Mouse (Mus musculus) CH12.LX (cell line): ENCODE results near the gene Zc3h7a. TPM values are rescaled to one million over a fixed set of nuclear protein-coding genes. Genes with fewer than 3 reads are reported as not detected.

Experiments used
- DNase-seq: peaks from one replicate; pipeline ENCODE4 v3.0.0-alpha.2; 2013; ENCODE audit errors: extremely low read depth
- H3K27ac ChIP-seq: 2 replicates; pipeline ENCODE4 v1.5.1; 2012; ENCODE audit warnings: low read depth, mild to moderate bottlenecking, control low read depth, moderate library complexity; ENCODE audit not compliant: insufficient read depth
- H3K27me3 ChIP-seq: replicated peaks from 2 replicates; pipeline ENCODE3; 2012; ENCODE audit warnings: inconsistent platforms
- H3K36me3 ChIP-seq, 2 experiments: replicated peaks in 1 of 2; 2 replicates each; pipeline versions ENCODE3 to v1.6.1; 2012; ENCODE audit warnings: inconsistent platforms in 1 of 2, low read length in 1 of 2, mild to moderate bottlenecking in 1 of 2, mixed read lengths in 1 of 2, moderate library complexity in 1 of 2; ENCODE audit not compliant: control insufficient read depth in 1 of 2, insufficient read depth in 1 of 2
- H3K4me1 ChIP-seq, 2 experiments: 2 replicates each; pipeline ENCODE4 v1.6.1; 2012; ENCODE audit warnings: inconsistent platforms in 1 of 2, moderate library complexity in 1 of 2; ENCODE audit not compliant: insufficient read depth in 2 of 2, control insufficient read depth in 1 of 2
- H3K4me2 ChIP-seq: 2 replicates; pipeline ENCODE4 v1.6.1; 2012; ENCODE audit warnings: low read depth, mild to moderate bottlenecking, control low read depth; ENCODE audit not compliant: poor library complexity, insufficient read depth, severe bottlenecking
- H3K4me3 ChIP-seq, 3 experiments: fragments of 150-350 bp in 1 of 3; sonication (generic) in 1 of 3; replicated peaks in 1 of 3; 2 replicates each; pipeline versions ENCODE3 to v1.5.1; 2011 to 2012; ENCODE audit warnings: low read depth in 2 of 3, low read length in 2 of 3, mild to moderate bottlenecking in 2 of 3, moderate library complexity in 2 of 3, control low read depth in 1 of 3, improper control_type of control experiment in 1 of 3, inconsistent platforms in 1 of 3, mixed read lengths in 1 of 3; ENCODE audit not compliant: poor library complexity in 1 of 3
- H3K79me2 ChIP-seq: replicated peaks from 2 replicates; pipeline ENCODE4 v1.6.1; 2012; ENCODE audit warnings: mild to moderate bottlenecking, moderate library complexity; ENCODE audit not compliant: control insufficient read depth, poor library complexity, insufficient read depth, severe bottlenecking; ENCODE audit errors: extremely low read depth
- H3K9ac ChIP-seq: 2 replicates; pipeline ENCODE4 v1.6.1; 2012; ENCODE audit warnings: low read depth, mild to moderate bottlenecking, control low read depth, moderate library complexity; ENCODE audit not compliant: insufficient read depth
- H3K9me3 ChIP-seq: replicated peaks from 2 replicates; pipeline ENCODE3; 2012; ENCODE audit warnings: low read length, inconsistent platforms, mixed read lengths
- BHLHE40 ChIP-seq: IDR thresholded peaks from 2 replicates; pipeline ENCODE4 v1.6.1; 2011; ENCODE audit warnings: mild to moderate bottlenecking, low read depth, low read length, improper control_type of control experiment
- CHD1 ChIP-seq: IDR thresholded peaks from 2 replicates; pipeline ENCODE4 v1.6.1; 2012; ENCODE audit warnings: low read depth, low read length, improper control_type of control experiment, inconsistent platforms
- CTCF ChIP-seq, 2 experiments: IDR thresholded peaks in 1 of 2; conservative IDR thresholded peaks in 1 of 2; 2 replicates each; pipeline ENCODE4 v1.5.1; 2011 to 2012; ENCODE audit warnings: low read depth in 2 of 2, low read length in 2 of 2, improper control_type of control experiment in 1 of 2, inconsistent platforms in 1 of 2, mild to moderate bottlenecking in 1 of 2, moderate library complexity in 1 of 2
- E2F4 ChIP-seq: IDR thresholded peaks from 2 replicates; pipeline ENCODE4 v1.6.1; 2011; ENCODE audit warnings: low read depth, low read length, improper control_type of control experiment; ENCODE audit not compliant: insufficient replicate concordance
- ELF1 ChIP-seq: IDR thresholded peaks from 2 replicates; pipeline ENCODE4 v1.6.1; 2014; ENCODE audit warnings: low read depth, mild to moderate bottlenecking, inconsistent platforms, low read length, improper control_type of control experiment
- EP300 ChIP-seq: IDR thresholded peaks from 2 replicates; pipeline ENCODE4 v1.6.1; 2011; ENCODE audit warnings: low read length, improper control_type of control experiment
- ETS1 ChIP-seq: conservative IDR thresholded peaks from 2 replicates; pipeline ENCODE4 v1.6.1; 2012; ENCODE audit warnings: low read depth, mild to moderate bottlenecking, inconsistent platforms, low read length, improper control_type of control experiment, moderate library complexity
- GABPA ChIP-seq: IDR thresholded peaks from 2 replicates; pipeline ENCODE4 v1.6.1; 2012; ENCODE audit warnings: low read depth, low read length, improper control_type of control experiment, inconsistent platforms; ENCODE audit not compliant: insufficient replicate concordance
- HCFC1 ChIP-seq: IDR thresholded peaks from 2 replicates; pipeline ENCODE4 v1.6.1; 2012; ENCODE audit warnings: low read depth, mild to moderate bottlenecking, inconsistent platforms, low read length, improper control_type of control experiment
- IRF4 ChIP-seq: IDR thresholded peaks from 2 replicates; pipeline ENCODE4 v1.6.1; 2014; ENCODE audit warnings: low read depth, mild to moderate bottlenecking, inconsistent platforms, low read length, improper control_type of control experiment
- JUN ChIP-seq: IDR thresholded peaks from 2 replicates; pipeline ENCODE4 v1.6.1; 2011; ENCODE audit warnings: low read depth, mild to moderate bottlenecking, low read length, improper control_type of control experiment, moderate library complexity; ENCODE audit not compliant: insufficient read depth
- JUND ChIP-seq: conservative IDR thresholded peaks from 2 replicates; pipeline ENCODE4 v1.6.1; 2011; ENCODE audit warnings: low read depth, low read length, improper control_type of control experiment
- KAT2A ChIP-seq: IDR thresholded peaks from 2 replicates; pipeline ENCODE4 v1.6.1; 2012; ENCODE audit warnings: low read length, improper control_type of control experiment, inconsistent platforms; ENCODE audit not compliant: insufficient replicate concordance
- MAFK ChIP-seq: IDR thresholded peaks from 2 replicates; pipeline ENCODE4 v1.6.1; 2011; ENCODE audit warnings: low read length, improper control_type of control experiment; ENCODE audit not compliant: insufficient replicate concordance
- MAX ChIP-seq: IDR thresholded peaks from 2 replicates; pipeline ENCODE4 v1.6.1; 2011; ENCODE audit warnings: low read length, improper control_type of control experiment
- MAZ ChIP-seq: IDR thresholded peaks from 2 replicates; pipeline ENCODE4 v1.6.1; 2012; ENCODE audit warnings: low read depth, mild to moderate bottlenecking, inconsistent platforms, low read length, improper control_type of control experiment, moderate library complexity
- MEF2A ChIP-seq: IDR thresholded peaks from 2 replicates; pipeline ENCODE4 v1.6.1; 2014; ENCODE audit warnings: low read depth, mild to moderate bottlenecking, inconsistent platforms, low read length, improper control_type of control experiment, borderline replicate concordance
- MXI1 ChIP-seq: IDR thresholded peaks from 2 replicates; pipeline ENCODE4 v1.6.1; 2011; ENCODE audit warnings: mild to moderate bottlenecking, low read depth, low read length, improper control_type of control experiment
- MYC ChIP-seq: IDR thresholded peaks from 2 replicates; pipeline ENCODE4 v1.6.1; 2011; ENCODE audit warnings: low read depth, mild to moderate bottlenecking, improper control_type of control experiment, low read length
- NRF1 ChIP-seq: IDR thresholded peaks from 2 replicates; pipeline ENCODE4 v1.6.1; 2014; ENCODE audit warnings: low read depth, mild to moderate bottlenecking, inconsistent platforms, low read length, improper control_type of control experiment, moderate library complexity
- PAX5 ChIP-seq: IDR thresholded peaks from 2 replicates; pipeline ENCODE4 v1.6.1; 2012; ENCODE audit warnings: low read length, inconsistent platforms, mixed read lengths
- POLR2A ChIP-seq: IDR thresholded peaks from 2 replicates; pipeline ENCODE4 v1.6.1; 2011; ENCODE audit warnings: low read depth, mild to moderate bottlenecking, improper control_type of control experiment, low read length
- POLR2AphosphoS2 ChIP-seq: IDR thresholded peaks from 2 replicates; pipeline ENCODE4 v1.6.1; 2011; ENCODE audit warnings: low read depth, low read length, improper control_type of control experiment
- RAD21 ChIP-seq: IDR thresholded peaks from 2 replicates; pipeline ENCODE4 v1.6.1; 2011; ENCODE audit warnings: low read depth, mild to moderate bottlenecking, low read length, improper control_type of control experiment, moderate library complexity
- RCOR1 ChIP-seq: conservative IDR thresholded peaks from 2 replicates; pipeline ENCODE4 v1.6.1; 2012; ENCODE audit warnings: low read depth, mild to moderate bottlenecking, inconsistent platforms, low read length, improper control_type of control experiment
- SIN3A ChIP-seq: IDR thresholded peaks from 2 replicates; pipeline ENCODE4 v1.6.1; 2012; ENCODE audit warnings: low read length, improper control_type of control experiment, inconsistent platforms
- SMC3 ChIP-seq: IDR thresholded peaks from 2 replicates; pipeline ENCODE4 v1.6.1; 2011; ENCODE audit warnings: low read depth, low read length, improper control_type of control experiment
- TBP ChIP-seq: conservative IDR thresholded peaks from 2 replicates; pipeline ENCODE4 v1.6.1; 2011; ENCODE audit warnings: low read depth, low read length, improper control_type of control experiment
- TCF12 ChIP-seq: IDR thresholded peaks from 2 replicates; pipeline ENCODE4 v1.6.1; 2014; ENCODE audit warnings: low read depth, mild to moderate bottlenecking, inconsistent platforms, low read length, improper control_type of control experiment
- UBTF ChIP-seq: IDR thresholded peaks from 2 replicates; pipeline ENCODE4 v1.6.1; 2012; ENCODE audit warnings: low read depth, mild to moderate bottlenecking, inconsistent platforms, low read length, improper control_type of control experiment, moderate library complexity
- USF1 ChIP-seq: IDR thresholded peaks from 2 replicates; pipeline ENCODE4 v1.6.1; 2014; ENCODE audit warnings: low read depth, mild to moderate bottlenecking, inconsistent platforms, low read length, improper control_type of control experiment
- USF2 ChIP-seq: conservative IDR thresholded peaks from 2 replicates; pipeline ENCODE4 v1.6.1; 2011; ENCODE audit warnings: low read depth, low read length, improper control_type of control experiment
- ZC3H11A ChIP-seq: IDR thresholded peaks from 2 replicates; pipeline ENCODE4 v1.6.1; 2012; ENCODE audit warnings: low read depth, mild to moderate bottlenecking, inconsistent platforms, low read length, improper control_type of control experiment
- ZKSCAN1 ChIP-seq: IDR thresholded peaks from 2 replicates; pipeline ENCODE4 v1.6.1; 2012; ENCODE audit warnings: low read depth, inconsistent platforms, low read length, improper control_type of control experiment, borderline replicate concordance
- ZMIZ1 ChIP-seq: IDR thresholded peaks from 2 replicates; pipeline ENCODE4 v1.6.1; 2012; ENCODE audit warnings: low read depth, mild to moderate bottlenecking, inconsistent platforms, low read length, improper control_type of control experiment
- ZNF384 ChIP-seq: IDR thresholded peaks from 2 replicates; pipeline ENCODE4 v1.6.1; 2012; ENCODE audit warnings: low read depth, low read length, improper control_type of control experiment, inconsistent platforms
- dilution Hi-C: fragments of 300-500 bp; cut with MboI; formaldehyde crosslinking; loops from 2 replicates; pipeline ENCODE4 v1.14.3; 2020; ENCODE audit warnings: low sequenced_read_pairs; ENCODE audit not compliant: extremely low pct_unique_long_range_greater_than_20kb, extremely low pct_ligation_motif_present
- in situ Hi-C: fragments of 300-500 bp; cut with MboI; formaldehyde crosslinking; loops from 3 replicates; pipeline ENCODE4 v1.14.3; 2019; ENCODE audit warnings: low sequenced_read_pairs, low pct_ligation_motif_present, low pct_unique_long_range_greater_than_20kb, mixed read lengths
- polyA plus RNA-seq: library from polyadenylated mRNA; unstranded; fragments of >175 nt; gene quantifications from 2 replicates; pipeline ENCODE4 v1.2.1, GENCODE M21; 2012; ENCODE audit warnings: low read depth; ENCODE audit not compliant: insufficient read length
- total RNA-seq, 2 experiments: library from RNA; depleted of rRNA; stranded (reverse); fragments of 300-350 nt in 1 of 2; fragments of >200 nt in 1 of 2; gene quantifications; 2 replicates each; pipeline ENCODE4 v1.2.3; 2012 to 2014

Gene Zc3h7a
- total and polyA plus RNA-seq, 3 experiments, result 78.6 to 177 (median 177) TPM

- Histone ChIP-seq H3K4me1 (peaks cover 6 to 56% of the 10 kb centered on the region in 2 experiments; a peak in 3 of 4 replicates), H3K79me2 (peaks cover 57% of the 10 kb centered on the region), H3K9ac (peak overlapping the region; percentile 93), H3K36me3 (peaks cover 3 to 33% of the 10 kb centered on the region in 2 experiments), H3K27ac (peak overlapping the region; percentile 43), H3K27me3 (no peaks in the 10 kb centered on the region), H3K4me3 (peak overlapping the region; percentile 57 to 97 (median 89)), H3K4me2 (peak overlapping the region; percentile 65; the same call in 1 of the 2 replicates), H3K9me3 (peaks cover 8% of the 10 kb centered on the region)
- dilution Hi-C loops (no loop called here), in situ Hi-C loops (no loop called here)
- TF ChIP-seq EP300 (0 out of 2 replicates have a peak, but pooled peaks have one; percentile 16), USF2 (no peak), ZNF384 (no peak), MAZ (0 out of 2 replicates have a peak, but pooled peaks have one; percentile 1), MAX (0 out of 2 replicates have a peak, but pooled peaks have one; percentile 1), POLR2AphosphoS2 (no peak), MAFK (no peak), NRF1 (no peak), CHD1 (no peak), TBP (no peak), PAX5 (no peak), ZKSCAN1 (no peak), IRF4 (peak; percentile 75), MYC (no peak), GABPA (no peak), MEF2A (peak; percentile 54; the same call in 1 of the 2 replicates), POLR2A (no peak), HCFC1 (no peak), ELF1 (no peak), KAT2A (no peak), TCF12 (no peak), USF1 (no peak), BHLHE40 (no peak; the same call in 1 of the 2 replicates), SIN3A (peak; percentile 33; the same call in 1 of the 2 replicates), UBTF (no peak), ZC3H11A (no peak), SMC3 (no peak), CTCF (conservative IDR thresholded peaks at IDR 0.05 in 1 of 2, IDR thresholded peaks at IDR 0.05 in 1 of 2; ENCODE audit: low read depth in 2 of 2, low read length in 2 of 2) (peak in 1 of 2 experiments; percentile 38; a peak in 1 of 4 replicates), E2F4 (no peak), RAD21 (no peak; the same call in 1 of the 2 replicates), RCOR1 (no peak), JUN (no peak), MXI1 (no peak), ETS1 (no peak), ZMIZ1 (no peak), JUND (no peak)
- no peak for DNase-seq
Measured at GRCm38 (mm10) chr16:11175100-11175488, 1.1 kb downstream of the Zc3h7a start.
